Mouse (Mus musculus): ENCODE results near the gene Rbm47.

The Rbm47 gene

DNA sequence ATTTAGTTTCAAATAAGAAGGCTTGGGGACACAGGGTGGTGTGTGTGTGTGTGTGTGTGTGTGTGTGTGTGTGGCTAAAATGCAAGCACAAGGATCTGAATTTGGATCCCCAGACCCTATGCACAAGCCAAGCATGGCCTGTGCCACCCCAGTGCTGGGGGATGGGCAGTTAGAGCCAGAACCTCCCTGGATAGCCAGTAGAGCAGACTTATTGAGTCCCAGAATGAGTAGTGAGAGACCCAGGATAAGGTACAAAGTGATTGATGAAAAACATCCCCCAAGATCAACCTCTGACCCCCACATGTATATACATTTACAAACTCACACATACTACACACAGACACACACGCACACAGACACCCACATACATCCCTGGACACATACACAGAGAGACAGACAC, 86.6 kb downstream of the Rbm47 start:
- in situ Hi-C loops (cut with MboI, MseI), result no loop called here

DNA sequence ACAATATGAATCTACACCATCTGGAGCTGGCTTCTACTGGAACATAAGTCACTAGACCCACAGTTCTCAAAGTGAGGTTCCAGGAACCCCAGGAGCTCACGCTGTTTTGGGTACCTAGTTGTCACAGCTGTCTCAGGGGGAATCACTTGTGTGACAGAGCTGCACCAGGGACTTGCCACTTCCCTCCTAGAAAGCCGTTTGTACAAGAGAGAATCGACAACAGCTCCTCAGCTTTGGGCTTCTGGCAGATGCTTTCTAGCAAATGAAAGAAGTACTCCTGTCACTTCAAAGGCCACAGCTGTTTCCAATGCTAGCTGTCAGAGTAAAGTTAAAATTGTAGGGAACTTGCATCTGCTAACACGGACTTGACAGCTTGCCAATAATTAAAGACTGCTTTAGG, 87.4 kb downstream of the Rbm47 start:
- in situ Hi-C loops (cut with MboI, MseI), result no loop called here

DNA sequence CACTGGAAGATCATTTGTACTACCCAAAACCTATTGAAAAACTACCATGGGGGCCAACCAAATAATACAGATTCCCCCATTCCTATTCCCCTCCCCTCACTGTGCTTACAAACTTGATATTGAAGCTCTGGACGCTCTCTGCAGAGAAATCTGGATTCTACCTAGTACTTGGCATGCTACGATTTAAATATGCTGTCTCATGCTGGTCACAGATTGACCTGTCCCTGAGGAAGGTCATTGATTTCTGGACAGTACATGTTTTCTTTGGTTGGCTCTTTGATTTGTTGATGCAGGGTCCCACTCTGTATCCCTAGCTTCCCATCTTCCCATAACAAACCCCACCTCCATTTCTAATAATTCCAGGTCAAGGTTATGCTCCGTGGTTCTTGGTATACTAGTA, 88.4 kb downstream of the Rbm47 start:
- in situ Hi-C loops (cut with MboI, MseI), result no loop called here

GRCm38 (mm10) chr5:66083350-66083749, 89.6 kb downstream of the Rbm47 start:
- in situ Hi-C loops (cut with MboI, MseI), result no loop called here

DNA sequence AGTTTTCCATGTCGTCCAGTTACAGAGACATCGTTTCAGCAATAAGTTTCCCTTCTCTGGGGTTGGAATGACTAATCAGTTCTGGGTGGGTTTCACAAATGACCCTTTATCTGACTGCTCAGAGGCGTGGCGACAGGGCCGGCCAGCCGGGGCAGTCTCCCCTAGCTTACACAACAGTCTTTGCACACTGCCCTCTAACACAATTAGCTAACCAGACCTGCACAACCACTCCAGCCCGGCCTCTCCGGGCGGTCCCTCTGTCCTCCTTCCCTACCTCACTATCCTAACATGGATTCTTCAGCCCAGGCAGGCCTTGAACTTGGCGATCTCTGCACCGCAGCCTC, 90.7 kb downstream of the Rbm47 start:
- in situ Hi-C loops (cut with MboI, MseI), result no loop called here

- in situ Hi-C loops (cut with MboI, MseI), result no loop called here
Observed at GRCm38 (mm10) chr5:66081443-66082228, 91.3 kb downstream of the Rbm47 start.

GRCm38 (mm10) chr5:66080529-66081220, 92.2 kb downstream of the Rbm47 start:
- in situ Hi-C loops (cut with MboI, MseI), result no loop called here

GRCm38 (mm10) chr5:66079358-66080179, 93.3 kb downstream of the Rbm47 start:
- in situ Hi-C loops (cut with MboI, MseI), result no loop called here

DNA sequence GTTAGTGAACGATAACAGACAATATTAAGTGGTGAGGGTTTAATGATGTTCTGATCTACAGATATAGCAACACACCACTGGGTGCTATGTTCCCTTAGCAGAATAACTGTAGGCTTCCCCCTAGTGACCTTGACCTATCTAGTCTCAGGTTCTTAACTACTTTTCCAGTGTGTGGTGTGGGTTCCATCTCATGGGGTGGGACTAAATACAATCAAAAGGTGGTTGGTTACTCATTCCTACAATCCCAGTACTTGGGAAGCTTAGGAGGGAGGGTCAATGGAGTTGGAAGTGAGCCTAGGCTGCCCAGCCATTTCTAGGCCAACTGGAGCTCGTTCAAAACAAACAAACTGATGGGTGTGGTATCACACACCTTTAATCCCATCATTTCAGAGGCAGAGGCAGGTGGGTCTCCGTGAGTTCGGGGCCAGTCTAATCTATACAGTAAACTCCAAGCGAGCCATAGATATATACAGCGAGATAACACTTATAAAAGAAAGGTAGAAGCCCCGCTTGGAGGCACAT, 94.4 kb downstream of the Rbm47 start:
- in situ Hi-C loops (cut with MboI, MseI), result no loop called here

GRCm38 (mm10) chr5:66077416-66077815, 95.5 kb downstream of the Rbm47 start:
- in situ Hi-C loops (cut with MboI, MseI), result no loop called here

DNA sequence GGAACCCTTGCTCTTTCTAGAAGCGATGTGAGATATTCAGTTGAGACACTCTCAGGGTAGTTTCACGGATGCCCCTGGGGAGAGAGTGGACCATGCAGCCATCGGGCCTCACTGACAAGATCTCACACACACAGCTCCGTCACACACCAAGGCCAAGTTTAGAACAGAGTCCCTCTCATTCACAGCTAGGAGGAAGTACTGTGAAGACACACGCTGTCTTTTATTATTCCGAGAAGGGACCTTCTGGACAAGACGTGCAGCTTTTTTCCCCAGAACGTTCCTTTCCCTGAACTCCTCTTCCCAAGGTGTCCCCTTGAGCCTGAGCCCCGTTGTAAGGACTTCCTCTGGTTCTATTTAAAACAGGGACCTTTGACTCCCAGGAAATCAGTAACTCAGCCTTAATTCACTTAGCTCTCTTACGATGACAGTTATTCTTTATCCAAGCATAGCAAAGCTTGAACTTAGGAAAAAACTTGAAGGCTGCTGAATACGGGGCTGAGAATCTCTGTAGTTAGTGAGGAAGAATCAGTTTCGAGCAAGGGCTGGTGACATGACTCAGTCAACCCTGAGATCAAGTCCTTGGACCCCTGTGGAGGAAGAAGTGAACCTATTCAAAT, 96.1 kb downstream of the Rbm47 start:
- in situ Hi-C loops (cut with MboI, MseI), result no loop called here

DNA sequence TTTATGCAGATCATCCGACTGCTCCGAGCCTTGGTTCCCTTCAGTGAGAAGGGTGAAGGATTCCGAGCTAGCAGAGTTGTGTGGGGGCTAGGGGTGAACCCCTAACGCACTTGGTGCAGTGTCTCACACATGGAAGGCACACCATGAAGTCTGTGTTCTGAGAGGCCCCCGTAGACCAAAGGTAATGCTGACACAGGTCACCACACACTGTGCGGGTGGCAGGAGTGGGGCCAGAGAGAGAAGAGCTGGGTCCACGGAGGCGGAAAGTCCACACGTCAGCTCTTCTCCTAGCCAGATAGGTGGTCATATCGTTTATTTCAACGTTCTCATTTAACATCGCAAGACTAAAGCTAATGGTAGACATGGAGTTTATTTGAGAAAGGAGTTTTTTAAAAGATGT, 97.0 kb downstream of the Rbm47 start:
- in situ Hi-C loops (cut with MboI, MseI), result no loop called here

DNA sequence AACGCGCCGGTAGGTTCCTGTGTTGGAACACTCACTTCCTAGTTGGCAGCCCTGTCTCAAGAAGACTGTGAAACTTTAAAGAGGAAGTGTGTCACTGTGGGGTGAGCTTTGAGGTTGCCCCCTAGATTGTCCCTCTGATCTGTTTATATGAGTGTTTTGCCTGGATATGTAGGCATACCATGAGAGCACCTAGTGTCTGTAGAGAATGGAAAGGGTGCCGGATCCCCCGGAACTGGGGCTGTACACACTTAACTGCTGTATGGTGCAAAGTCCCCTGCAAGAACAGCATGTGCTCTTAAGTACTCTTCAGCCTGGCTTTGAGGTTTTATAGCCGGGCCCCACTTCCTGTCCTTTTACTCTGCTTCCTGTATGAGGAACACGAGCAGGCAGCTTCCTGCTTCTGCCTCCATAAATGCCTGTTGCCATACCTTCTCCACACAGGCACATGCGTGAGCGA, 97.9 kb downstream of the Rbm47 start:
- in situ Hi-C loops (cut with MboI, MseI), result no loop called here

DNA sequence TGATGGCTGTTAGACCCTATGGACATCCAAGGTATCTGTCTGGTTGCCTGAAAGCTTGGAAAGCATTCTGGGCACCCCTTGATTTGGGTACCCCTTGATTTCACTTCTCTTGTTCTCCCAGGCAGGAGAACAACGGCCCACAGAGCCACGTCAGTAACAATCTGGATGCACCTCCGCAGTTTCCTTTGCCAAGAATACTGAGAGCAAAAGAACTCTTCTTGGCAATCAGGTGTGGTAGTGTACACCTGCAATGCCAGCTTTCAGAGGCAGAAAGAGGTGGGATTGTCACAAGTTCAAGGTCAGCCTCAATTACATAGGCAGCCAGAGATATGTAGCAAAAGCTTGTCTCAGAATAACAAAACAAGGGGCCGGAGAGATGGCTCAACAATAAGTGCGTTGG, 98.7 kb downstream of the Rbm47 start:
- in situ Hi-C loops (cut with MboI, MseI), result no loop called here

DNA sequence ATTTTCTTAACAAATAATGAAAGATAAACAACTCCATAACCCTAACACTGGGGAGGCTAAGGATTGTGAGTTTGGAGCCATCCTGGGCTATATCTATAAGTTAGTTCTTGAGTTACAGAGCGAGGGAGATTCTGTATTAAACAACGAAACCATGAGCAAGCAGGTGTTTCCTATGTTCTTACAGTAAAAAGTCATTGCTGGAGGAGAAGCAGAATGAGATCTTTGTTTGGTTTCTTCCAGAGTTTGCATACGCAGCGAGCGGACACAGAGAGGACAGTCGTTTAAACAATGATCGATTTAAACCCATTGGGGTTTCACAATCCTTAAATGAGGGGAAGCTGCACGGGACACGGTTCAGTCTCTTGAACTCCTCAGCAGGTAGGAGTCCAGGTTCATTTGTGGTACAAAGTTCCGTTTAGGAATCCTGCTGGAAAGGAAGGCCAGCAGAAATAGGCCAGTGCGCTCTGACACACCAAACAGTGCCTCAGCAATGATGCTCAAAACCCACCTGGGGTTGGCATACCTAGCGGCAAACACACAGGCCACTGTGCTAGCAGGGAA, 99.2 kb downstream of the Rbm47 start:
- in situ Hi-C loops (cut with MboI, MseI), result no loop called here

DNA sequence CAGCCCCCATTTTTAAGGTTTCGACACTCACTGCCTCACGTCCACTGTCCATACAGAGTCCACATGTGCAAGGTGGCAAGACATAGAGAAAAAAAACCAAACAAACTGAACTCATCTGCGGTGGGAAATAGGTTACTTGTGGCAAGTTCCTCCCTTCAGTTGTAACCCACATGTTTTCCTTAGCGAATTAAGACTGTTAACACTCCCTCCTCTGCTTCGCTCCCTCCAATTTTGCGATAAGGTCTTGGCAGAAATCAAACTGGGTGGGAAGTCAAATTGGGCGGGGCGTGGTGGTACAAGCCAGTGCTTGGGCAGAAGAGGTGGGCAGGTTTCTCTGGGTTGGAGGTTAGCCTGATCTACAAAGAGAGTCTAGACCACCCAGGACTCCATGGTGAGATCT, 101.2 kb downstream of the Rbm47 start:
- in situ Hi-C loops (cut with MboI, MseI), result no loop called here

DNA sequence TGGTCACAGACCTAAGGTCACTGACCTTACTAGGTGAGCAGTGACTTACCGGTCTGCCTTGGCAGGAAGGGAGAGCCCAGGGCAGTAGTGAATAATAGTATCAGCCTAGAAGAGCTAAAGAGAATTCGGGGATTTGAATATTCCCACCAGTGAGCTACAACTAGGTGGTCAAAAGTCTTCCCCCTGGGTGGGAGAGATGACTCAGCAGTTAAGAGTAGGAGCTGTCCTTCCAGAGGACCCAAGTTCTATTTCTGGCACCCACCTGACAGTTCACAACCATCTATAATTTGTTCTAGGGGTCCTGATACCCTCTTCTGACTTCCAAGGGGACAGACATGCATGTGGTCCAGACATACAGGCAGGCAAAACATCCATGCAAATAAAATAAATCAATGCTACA, 102.6 kb downstream of the Rbm47 start:
- in situ Hi-C loops (cut with MboI, MseI), result no loop called here

GRCm38 (mm10) chr5:66069470-66070144, 103.3 kb downstream of the Rbm47 start:
- in situ Hi-C loops (cut with MboI, MseI), result no loop called here

GRCm38 (mm10) chr5:66069133-66069469, 103.8 kb downstream of the Rbm47 start:
- in situ Hi-C loops (cut with MboI, MseI), result no loop called here

- in situ Hi-C loops (cut with MboI, MseI), result no loop called here
Observed at GRCm38 (mm10) chr5:66068068-66068920, 104.6 kb downstream of the Rbm47 start.

Data from T-helper 1 cell (primary cell).